Mouse (Mus musculus) liver, adult 10 weeks (tissue): Measurements from ENCODE around the gene Slc9a3r1. TPM values are rescaled to one million over a fixed set of nuclear protein-coding genes. Genes with fewer than 3 reads are reported as not detected.

Experiments
- polyA plus RNA-seq: library from polyadenylated mRNA; stranded (reverse); fragments of 350-450 nt; fragmentation: Illumina TruSeq; extraction: RNeasy Lipid Tissue Mini Kit (QIAGEN cat#74804); gene quantifications from one replicate; pipeline ENCODE4 v1.2.3, GENCODE M21; 2014; ENCODE audit warnings: low read depth, low replicate concordance

Gene Slc9a3r1
- polyA plus RNA-seq = 34.2 TPM

DNA sequence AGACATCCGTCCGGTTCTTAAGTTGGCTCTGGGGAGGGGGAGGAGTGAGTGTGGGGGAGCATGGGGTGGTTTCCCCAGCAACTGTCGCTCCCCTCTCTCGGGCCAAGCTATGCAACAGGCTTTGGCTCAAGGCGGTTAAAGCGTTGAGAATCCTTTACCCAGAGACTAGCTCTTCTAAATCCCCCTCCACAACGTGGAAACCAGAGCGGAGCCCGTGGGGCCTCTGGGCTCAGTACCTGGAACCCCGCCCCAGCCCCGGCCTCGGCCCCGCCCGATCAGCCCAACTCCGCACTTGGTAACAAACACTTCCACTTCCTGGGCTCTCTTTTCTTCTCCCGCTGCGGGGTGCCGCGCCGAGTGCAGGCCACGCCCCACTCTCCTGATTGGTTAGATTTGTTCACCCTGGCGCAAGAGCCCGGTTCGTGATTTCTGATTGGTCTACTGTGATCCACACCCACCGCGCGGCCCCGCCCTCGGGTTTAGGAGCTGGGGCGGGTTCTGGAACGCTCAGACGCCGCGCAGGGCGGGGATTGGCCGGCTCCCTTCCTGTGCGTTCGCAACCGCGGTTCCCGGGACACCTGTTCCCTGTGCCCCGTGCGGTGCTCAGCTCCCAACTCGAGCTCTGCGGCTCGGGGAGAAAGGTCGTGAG lies at the start of gene Slc9a3r1:
Slc9a3r1 (plus strand) TSS at position 510 of the 649 bp plus-strand sequence.

GRCm38 (mm10) chr11:115133800-115134199 lies 29.3 kb upstream of the Slc9a3r1 start, which contains the start of gene Cd300lf:
Cd300lf (minus strand) TSS chr11:115133992.

DNA sequence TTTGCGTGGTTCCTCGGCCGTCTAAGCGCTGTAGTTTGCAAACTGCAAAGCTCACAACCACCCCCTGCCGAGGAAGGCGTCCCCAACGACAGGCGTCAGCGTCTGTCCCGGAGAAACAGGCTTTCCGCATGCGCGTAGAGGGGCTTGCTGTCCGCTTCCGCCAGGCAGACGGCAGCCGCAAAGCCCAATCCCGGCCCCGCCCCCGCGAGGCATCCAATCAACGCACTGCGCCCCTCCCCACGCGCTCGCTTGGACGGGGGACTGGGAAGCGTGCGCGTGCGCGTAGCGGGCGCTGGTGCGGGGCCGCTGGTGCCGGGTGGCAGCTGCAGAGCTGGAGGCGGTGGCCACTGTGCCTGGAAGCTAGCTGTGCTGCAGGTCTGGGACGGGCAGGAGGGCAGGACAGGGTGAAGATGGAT lies 24.1 kb downstream of the Slc9a3r1 start, which contains the start of gene Tmem104:
Tmem104 (plus strand) TSS at position 264 of the 416 bp plus-strand sequence.

DNA sequence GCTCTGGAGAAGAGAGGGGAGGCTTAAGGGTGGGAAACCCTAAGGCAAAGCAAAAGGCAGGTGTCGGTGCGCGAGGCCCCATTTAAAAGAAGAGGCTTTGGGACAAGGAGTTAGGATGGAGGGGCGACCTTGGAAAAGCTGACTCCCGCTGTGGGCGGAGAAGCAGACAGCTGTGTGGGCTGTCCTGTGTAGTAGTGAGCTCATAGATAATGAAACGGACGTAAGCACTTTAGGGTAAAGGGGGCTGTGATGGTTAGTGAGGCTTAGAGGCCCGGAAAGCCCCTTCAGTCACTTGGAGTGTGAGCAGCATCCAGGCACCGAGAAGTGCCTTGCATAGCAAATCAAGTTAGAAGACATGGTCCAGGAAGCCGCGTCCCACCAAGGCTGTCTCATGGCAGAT lies 24.6 kb downstream of the Slc9a3r1 start, which contains the start of gene Nat9:
Nat9 (minus strand) TSS at position 167 of the 400 bp plus-strand sequence.

Other genes starting within 250 kb of the Slc9a3r1 start
- gene Cd300lb, start 229.0 kb upstream of the Slc9a3r1 start, polyA plus RNA-seq = 0.42 TPM
- not detected for gene Cd300c, start 194.2 kb upstream of the Slc9a3r1 start, polyA plus RNA-seq
- gene Cd300ld, start 173.4 kb upstream of the Slc9a3r1 start, polyA plus RNA-seq = 5.9 TPM
- gene Cd300c2, start 161.5 kb upstream of the Slc9a3r1 start, polyA plus RNA-seq = 1.9 TPM
- gene Cd300ld2, start 147.1 kb upstream of the Slc9a3r1 start, polyA plus RNA-seq = not detected
- gene Cd300ld4, start 136.3 kb upstream of the Slc9a3r1 start, polyA plus RNA-seq = not detected
- gene Cd300ld5, start 125.6 kb upstream of the Slc9a3r1 start, polyA plus RNA-seq = 0.61 TPM
- gene Cd300ld3, start 114.9 kb upstream of the Slc9a3r1 start, polyA plus RNA-seq = 0.61 TPM
- gene Cd300e, start 101.2 kb upstream of the Slc9a3r1 start, polyA plus RNA-seq = 1.9 TPM
- 0.16 TPM for gene Rab37, start 71.9 kb upstream of the Slc9a3r1 start, polyA plus RNA-seq
- 0.69 TPM for gene Cd300lf, start 29.3 kb upstream of the Slc9a3r1 start, polyA plus RNA-seq
- gene Tmem104, start 24.1 kb downstream of the Slc9a3r1 start, polyA plus RNA-seq = 0.37 TPM
- 5.9 TPM for gene Nat9, start 24.5 kb downstream of the Slc9a3r1 start, polyA plus RNA-seq
- not detected for gene Grin2c, start 103.9 kb downstream of the Slc9a3r1 start, polyA plus RNA-seq
- 3.3 TPM for gene Fdxr, start 113.7 kb downstream of the Slc9a3r1 start, polyA plus RNA-seq
- gene Fads6, start 134.3 kb downstream of the Slc9a3r1 start, polyA plus RNA-seq = 31.3 TPM
- not detected for gene Otop2, start 143.8 kb downstream of the Slc9a3r1 start, polyA plus RNA-seq
- gene Ush1g, start 158.7 kb downstream of the Slc9a3r1 start, polyA plus RNA-seq = 0.11 TPM
- not detected for gene Otop3, start 171.4 kb downstream of the Slc9a3r1 start, polyA plus RNA-seq
- not detected for gene Hid1, start 204.4 kb downstream of the Slc9a3r1 start, polyA plus RNA-seq
- gene Cdr2l, start 218.6 kb downstream of the Slc9a3r1 start, polyA plus RNA-seq = 0.19 TPM
- 22.2 TPM for gene Mrpl58, start 240.4 kb downstream of the Slc9a3r1 start, polyA plus RNA-seq